Mouse (Mus musculus): Measurements from ENCODE around the gene Eif4g3. TPM values are rescaled to one million over a fixed set of nuclear protein-coding genes. Genes with fewer than 3 reads are reported as not detected.

The Eif4g3 gene
- polyA plus RNA-seq, 1 experiment from 2014 or later = 17.2 TPM

GRCm38 (mm10) chr4:138108541-138108940 is 115.7 kb downstream of the Eif4g3 start:
- Histone ChIP-seq H3K9ac (no peak overlapping the region), H3K27ac (no peak overlapping the region), H3K4me1 (replicated peaks) (no peaks in the 10 kb centered on the region), H3K4me2 (no peak overlapping the region), H3K4me3 (no peak overlapping the region), H3K36me3 (peaks cover 52% of the 10 kb centered on the region), H3K27me3 (no peaks in the 10 kb centered on the region), H3K9me3 (replicated peaks) (no peaks in the 10 kb centered on the region)
- ATAC-seq (replicated peaks; ENCODE audit: insufficient number of reproducible peaks, insufficient read depth, low FRiP score, low read depth) = no peak
- WGBS = 58% methylated on average over 2 of the region's 2 CpGs

- Histone ChIP-seq H3K27me3 (no peaks in the 10 kb centered on the region), H3K36me3 (peaks cover 47% of the 10 kb centered on the region), H3K9me3 (replicated peaks) (no peaks in the 10 kb centered on the region), H3K4me2 (no peak overlapping the region), H3K9ac (no peak overlapping the region), H3K4me3 (no peak overlapping the region), H3K4me1 (replicated peaks) (no peaks in the 10 kb centered on the region), H3K27ac (no peak overlapping the region)
- ATAC-seq (replicated peaks; ENCODE audit: insufficient number of reproducible peaks, insufficient read depth, low FRiP score, low read depth) = no peak
- 79% methylated on average over 3 of the region's 3 CpGs for WGBS
Observed at GRCm38 (mm10) chr4:138109332-138109731, 116.5 kb downstream of the Eif4g3 start.

- no peak for ATAC-seq (replicated peaks; ENCODE audit: insufficient number of reproducible peaks, insufficient read depth, low FRiP score, low read depth)
- no peak overlapping the region for H3K9ac ChIP-seq
- peaks cover 40% of the 10 kb centered on the region for H3K36me3 ChIP-seq
- no peak overlapping the region for H3K4me3 ChIP-seq
- H3K4me2 ChIP-seq = no peak overlapping the region
- no peaks in the 10 kb centered on the region; the same call in 1 of the 2 replicates for H3K4me1 ChIP-seq (replicated peaks)
- WGBS = 57% methylated on average over 5 of the region's 5 CpGs
- no peak overlapping the region for H3K27ac ChIP-seq
- no peaks in the 10 kb centered on the region for H3K27me3 ChIP-seq
- no peaks in the 10 kb centered on the region for H3K9me3 ChIP-seq (replicated peaks)
Observed at GRCm38 (mm10) chr4:138111858-138112257, 119.0 kb downstream of the Eif4g3 start.

- no peaks in the 10 kb centered on the region; the same call in 1 of the 2 replicates for H3K4me1 ChIP-seq (replicated peaks)
- no peak for ATAC-seq (replicated peaks; ENCODE audit: insufficient number of reproducible peaks, insufficient read depth, low FRiP score, low read depth)
- H3K4me3 ChIP-seq = no peak overlapping the region
- no peak overlapping the region for H3K9ac ChIP-seq
- 55% methylated on average over 10 of the region's 10 CpGs for WGBS
- H3K9me3 ChIP-seq (replicated peaks) = no peaks in the 10 kb centered on the region
- H3K36me3 ChIP-seq = peaks cover 16% of the 10 kb centered on the region; the same call in 1 of the 2 replicates
- H3K27me3 ChIP-seq = no peaks in the 10 kb centered on the region
- H3K27ac ChIP-seq = no peak overlapping the region
- H3K4me2 ChIP-seq = no peak overlapping the region
Observed at GRCm38 (mm10) chr4:138119740-138120139, 126.9 kb downstream of the Eif4g3 start.

- ATAC-seq (replicated peaks; ENCODE audit: insufficient number of reproducible peaks, insufficient read depth, low FRiP score, low read depth) = no peak
- H3K36me3 ChIP-seq = peaks cover 22% of the 10 kb centered on the region
- no peak overlapping the region for H3K9ac ChIP-seq
- 79% methylated on average over 7 of the region's 7 CpGs for WGBS
- H3K4me2 ChIP-seq = no peak overlapping the region
- H3K27me3 ChIP-seq = no peaks in the 10 kb centered on the region
- H3K9me3 ChIP-seq (replicated peaks) = no peaks in the 10 kb centered on the region
- H3K4me3 ChIP-seq = no peak overlapping the region
- no peaks in the 10 kb centered on the region for H3K4me1 ChIP-seq (replicated peaks)
- no peak overlapping the region for H3K27ac ChIP-seq
Observed at GRCm38 (mm10) chr4:138124046-138124445, 131.2 kb downstream of the Eif4g3 start.

- ATAC-seq (replicated peaks; ENCODE audit: insufficient number of reproducible peaks, insufficient read depth, low FRiP score, low read depth) = no peak
- Histone ChIP-seq H3K27me3 (no peaks in the 10 kb centered on the region), H3K9me3 (replicated peaks) (no peaks in the 10 kb centered on the region), H3K4me1 (replicated peaks) (peaks cover 5% of the 10 kb centered on the region; the same call in 1 of the 2 replicates), H3K27ac (no peak overlapping the region), H3K4me3 (no peak overlapping the region), H3K36me3 (peaks cover 22% of the 10 kb centered on the region), H3K9ac (no peak overlapping the region), H3K4me2 (no peak overlapping the region)
- WGBS = 91% methylated on average over 5 of the region's 5 CpGs
Observed at GRCm38 (mm10) chr4:138127371-138127770, 134.5 kb downstream of the Eif4g3 start.

- peaks cover 22% of the 10 kb centered on the region for H3K36me3 ChIP-seq
- WGBS = 90% methylated on average over 7 of the region's 7 CpGs
- no peak overlapping the region for H3K4me3 ChIP-seq
- no peak overlapping the region for H3K9ac ChIP-seq
- peaks cover 5% of the 10 kb centered on the region; the same call in 1 of the 2 replicates for H3K4me1 ChIP-seq (replicated peaks)
- H3K4me2 ChIP-seq = no peak overlapping the region
- no peaks in the 10 kb centered on the region for H3K27me3 ChIP-seq
- no peaks in the 10 kb centered on the region for H3K9me3 ChIP-seq (replicated peaks)
- no peak for ATAC-seq (replicated peaks; ENCODE audit: insufficient number of reproducible peaks, insufficient read depth, low FRiP score, low read depth)
- no peak overlapping the region for H3K27ac ChIP-seq
Observed at GRCm38 (mm10) chr4:138127781-138128180, 135.0 kb downstream of the Eif4g3 start.

- no peak for ATAC-seq (replicated peaks; ENCODE audit: insufficient number of reproducible peaks, insufficient read depth, low FRiP score, low read depth)
- peaks cover 20% of the 10 kb centered on the region for H3K36me3 ChIP-seq
- H3K9me3 ChIP-seq (replicated peaks) = no peaks in the 10 kb centered on the region
- no peak overlapping the region for H3K4me2 ChIP-seq
- WGBS = 75% methylated on average over 2 of the region's 2 CpGs
- H3K27ac ChIP-seq = no peak overlapping the region
- no peak overlapping the region for H3K4me3 ChIP-seq
- H3K9ac ChIP-seq = no peak overlapping the region
- no peaks in the 10 kb centered on the region for H3K27me3 ChIP-seq
- H3K4me1 ChIP-seq (replicated peaks) = peaks cover 5% of the 10 kb centered on the region; the same call in 1 of the 2 replicates
Observed at GRCm38 (mm10) chr4:138130149-138130548, 137.3 kb downstream of the Eif4g3 start.

GRCm38 (mm10) chr4:138131226-138131625 is 138.4 kb downstream of the Eif4g3 start:
- no peak for ATAC-seq (replicated peaks; ENCODE audit: insufficient number of reproducible peaks, insufficient read depth, low FRiP score, low read depth)
- no peaks in the 10 kb centered on the region for H3K27me3 ChIP-seq
- H3K4me1 ChIP-seq (replicated peaks) = peaks cover 5% of the 10 kb centered on the region; the same call in 1 of the 2 replicates
- H3K4me3 ChIP-seq = no peak overlapping the region
- H3K9ac ChIP-seq = no peak overlapping the region
- peaks cover 14% of the 10 kb centered on the region for H3K36me3 ChIP-seq
- no peak overlapping the region for H3K4me2 ChIP-seq
- H3K27ac ChIP-seq = no peak overlapping the region
- 56% methylated on average over 9 of the region's 9 CpGs for WGBS
- no peaks in the 10 kb centered on the region for H3K9me3 ChIP-seq (replicated peaks)

GRCm38 (mm10) chr4:138131716-138132115 is 138.9 kb downstream of the Eif4g3 start:
- Histone ChIP-seq H3K36me3 (peaks cover 9% of the 10 kb centered on the region), H3K9ac (no peak overlapping the region), H3K4me3 (no peak overlapping the region), H3K27ac (no peak overlapping the region), H3K9me3 (replicated peaks) (no peaks in the 10 kb centered on the region), H3K27me3 (no peaks in the 10 kb centered on the region), H3K4me1 (replicated peaks) (peaks cover 5% of the 10 kb centered on the region; the same call in 1 of the 2 replicates), H3K4me2 (no peak overlapping the region)
- 90% methylated on average over 3 of the region's 3 CpGs for WGBS
- no peak for ATAC-seq (replicated peaks; ENCODE audit: insufficient number of reproducible peaks, insufficient read depth, low FRiP score, low read depth)

GRCm38 (mm10) chr4:138133360-138133759 is 140.5 kb downstream of the Eif4g3 start:
- H3K4me1 ChIP-seq (replicated peaks) = peaks cover 8% of the 10 kb centered on the region; the same call in 1 of the 2 replicates
- 93% methylated on average over 9 of the region's 9 CpGs for WGBS
- no peak overlapping the region for H3K27ac ChIP-seq
- peaks cover 5% of the 10 kb centered on the region; the same call in 1 of the 2 replicates for H3K36me3 ChIP-seq
- no peak overlapping the region for H3K4me3 ChIP-seq
- ATAC-seq (replicated peaks; ENCODE audit: insufficient number of reproducible peaks, insufficient read depth, low FRiP score, low read depth) = no peak
- no peaks in the 10 kb centered on the region for H3K9me3 ChIP-seq (replicated peaks)
- no peaks in the 10 kb centered on the region for H3K27me3 ChIP-seq
- no peak overlapping the region for H3K4me2 ChIP-seq
- H3K9ac ChIP-seq = no peak overlapping the region

- no peaks in the 10 kb centered on the region for H3K27me3 ChIP-seq
- no peak overlapping the region for H3K27ac ChIP-seq
- no peak overlapping the region for H3K4me3 ChIP-seq
- ATAC-seq (replicated peaks; ENCODE audit: insufficient number of reproducible peaks, insufficient read depth, low FRiP score, low read depth) = no peak
- H3K9ac ChIP-seq = no peak overlapping the region
- no peaks in the 10 kb centered on the region for H3K36me3 ChIP-seq
- peaks cover 8% of the 10 kb centered on the region for H3K4me1 ChIP-seq (replicated peaks)
- no peaks in the 10 kb centered on the region for H3K9me3 ChIP-seq (replicated peaks)
- 73% methylated on average over 4 of the region's 4 CpGs for WGBS
- H3K4me2 ChIP-seq = no peak overlapping the region
Observed at GRCm38 (mm10) chr4:138137336-138137735, 144.5 kb downstream of the Eif4g3 start.
